ENCODE assay signal across 14 mouse cellular contexts in the genomic region with DNA sequence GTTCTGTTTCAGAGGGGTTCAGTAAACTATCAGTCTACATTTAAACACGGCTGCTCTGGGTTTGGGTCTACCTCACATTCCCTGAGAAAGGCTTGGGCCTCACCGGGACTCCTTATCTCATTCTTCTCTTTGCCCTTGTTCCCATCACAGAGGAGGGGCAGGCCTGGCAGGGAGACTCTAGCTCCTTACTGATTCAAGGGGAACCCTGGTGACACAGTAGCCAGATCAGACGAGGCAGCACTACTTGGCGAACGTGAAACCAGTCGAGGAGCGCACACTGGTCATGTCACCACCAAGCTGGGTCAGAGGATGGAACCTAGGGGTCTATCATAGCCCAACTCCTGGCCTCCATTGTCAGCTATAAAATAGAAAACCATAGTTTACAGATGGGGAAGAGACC. TPM values are rescaled to one million over a fixed set of nuclear protein-coding genes. Genes with fewer than 3 reads are reported as not detected.
DNase-seq lines count a peak whose midpoint lies in the region; ATAC-seq lines count a peak whose summit lies in the region.
"Had no signal": no experiment of that assay in that cellular context is flagged by ENCODE, and none has a peak within 500 bp of the region (broad histone marks: within the 10 kb centered on the region; RNA-seq: fewer than 3 reads in every experiment).

No protein-coding gene starts in this region.

- no peak overlapping the region for H3K27ac ChIP-seq in heart, embryonic 11.5 days (ENCODE audit: low read depth, low read length)
- no peak overlapping the region for H3K27ac ChIP-seq in embryonic facial prominence, embryonic 15.5 days (replicated peaks)
- H3K27ac ChIP-seq in hindbrain, embryonic 13.5 days: no peak overlapping the region
- 0 out of 2 replicates have a peak overlapping the region, but pooled peaks have one; percentile 75 for H3K27ac ChIP-seq in midbrain, embryonic 15.5 days
- H3K27ac ChIP-seq: lung, embryonic 15.5 days had no signal

- H3K27me3 ChIP-seq in heart, embryonic 11.5 days (ENCODE audit: control insufficient read depth, insufficient read depth, low read length): peaks cover 23% of the 10 kb centered on the region
- peaks cover 11% of the 10 kb centered on the region; the same call in 1 of the 2 replicates for H3K27me3 ChIP-seq in embryonic facial prominence, embryonic 15.5 days
- peaks cover 17% of the 10 kb centered on the region for H3K27me3 ChIP-seq in hindbrain, embryonic 13.5 days
- H3K27me3 ChIP-seq in midbrain, embryonic 15.5 days (replicated peaks): 0 out of 2 replicates have a peak, but pooled peaks cover 6% of the 10 kb centered on the region

- H3K36me3 ChIP-seq in heart, embryonic 11.5 days (ENCODE audit: control insufficient read depth, insufficient read depth, low read length): no peaks in the 10 kb centered on the region
- no peaks in the 10 kb centered on the region for H3K36me3 ChIP-seq in embryonic facial prominence, embryonic 15.5 days
- no peaks in the 10 kb centered on the region for H3K36me3 ChIP-seq in hindbrain, embryonic 13.5 days
- no peaks in the 10 kb centered on the region for H3K36me3 ChIP-seq in midbrain, embryonic 15.5 days (replicated peaks)
- H3K36me3 ChIP-seq: heart, embryonic 10.5 days; lung, embryonic 15.5 days had no signal

- intact Hi-C loops in heart, postnatal 25 days (cut with DNase I): loop anchor here (2.0 kb wide), 1 partner anchor 39 kb away; no protein-coding TSS in a partner anchor

- ATAC-seq in heart, embryonic 11.5 days (replicated peaks; ENCODE audit: insufficient number of reproducible peaks, low FRiP score, low TSS enrichment): no peak
- ATAC-seq in embryonic facial prominence, embryonic 15.5 days (ENCODE audit: insufficient number of reproducible peaks, low FRiP score, low TSS enrichment, low read depth): no peak
- ATAC-seq in hindbrain, embryonic 13.5 days (ENCODE audit: low FRiP score): no peak
- no peak for ATAC-seq in midbrain, embryonic 15.5 days (replicated peaks)
- ATAC-seq in monocyte, adult 5-6 weeks (replicated peaks; ENCODE audit: insufficient number of reproducible peaks, low FRiP score, low TSS enrichment, poor library complexity, severe bottlenecking): no peak
- ATAC-seq: inflammation-experienced regulatory T-cells, adult 6 months had no signal

- no peaks in the 10 kb centered on the region for H3K9me3 ChIP-seq in heart, embryonic 11.5 days (replicated peaks; ENCODE audit: control insufficient read depth, low read length)
- H3K9me3 ChIP-seq in embryonic facial prominence, embryonic 15.5 days (replicated peaks): no peaks in the 10 kb centered on the region
- H3K9me3 ChIP-seq in hindbrain, embryonic 13.5 days: no peaks in the 10 kb centered on the region
- no peaks in the 10 kb centered on the region for H3K9me3 ChIP-seq in midbrain, embryonic 15.5 days
- H3K9me3 ChIP-seq: heart, embryonic 10.5 days; lung, embryonic 15.5 days had no signal

- H3K4me3 ChIP-seq in heart, embryonic 11.5 days (ENCODE audit: low read depth, low read length): no peak overlapping the region
- H3K4me3 ChIP-seq in embryonic facial prominence, embryonic 15.5 days (replicated peaks): peak overlapping the region; percentile 56; the same call in 1 of the 2 replicates
- H3K4me3 ChIP-seq in hindbrain, embryonic 13.5 days: no peak overlapping the region
- H3K4me3 ChIP-seq in midbrain, embryonic 15.5 days: no peak overlapping the region

- WGBS in heart, embryonic 11.5 days (ENCODE audit: insufficient replicate concordance): 32% methylated on average over 7 of the region's 7 CpGs
- 51% methylated on average over 7 of the region's 7 CpGs for WGBS in embryonic facial prominence, embryonic 15.5 days
- 44% methylated on average over 7 of the region's 7 CpGs for WGBS in hindbrain, embryonic 13.5 days
- WGBS in midbrain, embryonic 15.5 days: 49% methylated on average over 7 of the region's 7 CpGs

- peak overlapping the region; percentile 94; the same call in 1 of the 2 replicates for H3K4me2 ChIP-seq in heart, embryonic 11.5 days
- no peak overlapping the region for H3K4me2 ChIP-seq in embryonic facial prominence, embryonic 15.5 days (replicated peaks)
- peak overlapping the region; percentile 74 for H3K4me2 ChIP-seq in hindbrain, embryonic 13.5 days
- peak overlapping the region; percentile 87; the same call in 1 of the 2 replicates for H3K4me2 ChIP-seq in midbrain, embryonic 15.5 days

- no peak for DNase-seq in heart, postnatal 25 days (ENCODE audit: low spot score)
- DNase-seq in yolk sac, embryonic 10.5 days (ENCODE audit: low spot score): no peak
- no peak for DNase-seq in right cerebral cortex, adult 18-20 months
- DNase-seq: cerebellum, postnatal 25 days; kidney, postnatal 14 days; liver had no signal

- H3K9ac ChIP-seq in heart, embryonic 11.5 days (ENCODE audit: low read depth, low read length): no peak overlapping the region
- H3K9ac ChIP-seq in embryonic facial prominence, embryonic 15.5 days: no peak overlapping the region
- H3K9ac ChIP-seq in hindbrain, embryonic 13.5 days: no peak overlapping the region
- no peak overlapping the region for H3K9ac ChIP-seq in midbrain, embryonic 15.5 days

- H3K4me1 ChIP-seq in heart, embryonic 11.5 days (ENCODE audit: control insufficient read depth, insufficient read depth, low read length): no peaks in the 10 kb centered on the region
- H3K4me1 ChIP-seq in embryonic facial prominence, embryonic 15.5 days: peaks cover 21% of the 10 kb centered on the region
- H3K4me1 ChIP-seq in hindbrain, embryonic 13.5 days (replicated peaks): peaks cover 23% of the 10 kb centered on the region
- H3K4me1 ChIP-seq in midbrain, embryonic 15.5 days: peaks cover 22% of the 10 kb centered on the region

RNA-seq across cellular contexts. Expression of gene AI464131, which starts 5.1 kb away (rescaled TPM):
- 2.9 and 3.2 TPM in 2 replicates for polyA plus RNA-seq in heart, embryonic 11.5 days (2014; fragmentation: Nextera tagmentation; extraction: Ambion mirVana)
- total RNA-seq in heart, postnatal 25 days (2021): 10 to 100 TPM; 10.2 to 10.4 TPM
- polyA plus RNA-seq in embryonic facial prominence, embryonic 15.5 days (2015; fragmentation: Nextera tagmentation; extraction: Ambion mirVana): 7.6 and 7.7 TPM in 2 replicates
- polyA plus RNA-seq in hindbrain, embryonic 13.5 days (2015; fragmentation: Nextera tagmentation; extraction: Ambion mirVana): 7.0 TPM in 2 replicates
- polyA plus RNA-seq in midbrain, embryonic 15.5 days (2015; fragmentation: Nextera tagmentation; extraction: Ambion mirVana): 6.3 and 8.9 TPM in 2 replicates
- 0.21 TPM in 1 of 3 replicates, not detected in the others for total RNA-seq in monocyte, adult 5-6 weeks (2017)
- polyA plus RNA-seq: inflammation-experienced regulatory T-cells, adult 6 months had no signal

RNA-seq across cellular contexts. Expression of gene 1110017D15Rik, which starts 9.1 kb away (rescaled TPM):
- not detected in 2 replicates for polyA plus RNA-seq in heart, embryonic 11.5 days (2014; fragmentation: Nextera tagmentation; extraction: Ambion mirVana)
- total RNA-seq in heart, postnatal 25 days (2021): not detected
- polyA plus RNA-seq in embryonic facial prominence, embryonic 15.5 days (2015; fragmentation: Nextera tagmentation; extraction: Ambion mirVana): 15.1 and 31.4 TPM in 2 replicates
- 9.8 and 17.9 TPM in 2 replicates for polyA plus RNA-seq in hindbrain, embryonic 13.5 days (2015; fragmentation: Nextera tagmentation; extraction: Ambion mirVana)
- 13.8 and 15.5 TPM in 2 replicates for polyA plus RNA-seq in midbrain, embryonic 15.5 days (2015; fragmentation: Nextera tagmentation; extraction: Ambion mirVana)
- 2.1 to 2.2 TPM in 2 of 3 replicates, not detected in the other for total RNA-seq in monocyte, adult 5-6 weeks (2017)
- polyA plus RNA-seq: inflammation-experienced regulatory T-cells, adult 6 months had no signal

RNA-seq across cellular contexts. Expression of gene Nudt2, which starts 43.0 kb away (rescaled TPM):
- polyA plus RNA-seq in heart, embryonic 11.5 days (2014; fragmentation: Nextera tagmentation; extraction: Ambion mirVana): 45.0 and 46.4 TPM in 2 replicates
- total RNA-seq in heart, postnatal 25 days (2021): 10 to 100 TPM; 29.6 to 32.7 TPM
- polyA plus RNA-seq in embryonic facial prominence, embryonic 15.5 days (2015; fragmentation: Nextera tagmentation; extraction: Ambion mirVana): 47.0 and 47.1 TPM in 2 replicates
- 58.0 and 60.4 TPM in 2 replicates for polyA plus RNA-seq in hindbrain, embryonic 13.5 days (2015; fragmentation: Nextera tagmentation; extraction: Ambion mirVana)
- 65.1 and 66.3 TPM in 2 replicates for polyA plus RNA-seq in midbrain, embryonic 15.5 days (2015; fragmentation: Nextera tagmentation; extraction: Ambion mirVana)
- 4.4 to 10.3 TPM (median 5.0 TPM) in 3 replicates for total RNA-seq in monocyte, adult 5-6 weeks (2017)

RNA-seq across cellular contexts. Expression of gene Kif24, which starts 43.3 kb away (rescaled TPM):
- 3.7 and 6.6 TPM in 2 replicates for polyA plus RNA-seq in heart, embryonic 11.5 days (2014; fragmentation: Nextera tagmentation; extraction: Ambion mirVana)
- total RNA-seq in heart, postnatal 25 days (2021): under 1 TPM; 0.26 to 0.45 TPM
- polyA plus RNA-seq in embryonic facial prominence, embryonic 15.5 days (2015; fragmentation: Nextera tagmentation; extraction: Ambion mirVana): 7.3 and 8.9 TPM in 2 replicates
- polyA plus RNA-seq in hindbrain, embryonic 13.5 days (2015; fragmentation: Nextera tagmentation; extraction: Ambion mirVana): 4.6 and 5.1 TPM in 2 replicates
- 3.0 and 3.3 TPM in 2 replicates for polyA plus RNA-seq in midbrain, embryonic 15.5 days (2015; fragmentation: Nextera tagmentation; extraction: Ambion mirVana)
- 0.57 to 1.6 TPM (median 1.3 TPM) in 3 replicates for total RNA-seq in monocyte, adult 5-6 weeks (2017)
